Mouse (Mus musculus) cerebellum, postnatal 10 days (tissue): ENCODE measurements around the gene Taf11.

Source experiments
- DNase-seq, 2 experiments: peaks; one replicate each; pipeline ENCODE4 v3.0.0; 2021; ENCODE audit warnings: mixed read lengths in 2 of 2

The Taf11 gene

GRCm38 (mm10) chr17:27920676-27921075 lies 11.0 kb upstream of the Taf11 start:
- peak; percentile 44 to 66 for DNase-seq

- DNase-seq: no peak
Observed at GRCm38 (mm10) chr17:27916366-27916765, 6.7 kb upstream of the Taf11 start.

GRCm38 (mm10) chr17:27914742-27915141 lies 5.1 kb upstream of the Taf11 start:
- DNase-seq: no peak

GRCm38 (mm10) chr17:27911371-27911770 lies 1.7 kb upstream of the Taf11 start:
- DNase-seq: no peak

GRCm38 (mm10) chr17:27908888-27909621 lies 589 bp downstream of the Taf11 start, which contains the start of gene Anks1:
Anks1 (plus strand) TSS chr17:27909306.
- peak; percentile 96 to 97 for DNase-seq

- DNase-seq: peak in 1 of 2 experiments; percentile 22
Observed at GRCm38 (mm10) chr17:27908206-27908887, 1.3 kb downstream of the Taf11 start.

GRCm38 (mm10) chr17:27907512-27908205 lies 2.0 kb downstream of the Taf11 start:
- peak; percentile 97 for DNase-seq

GRCm38 (mm10) chr17:27886499-27887210 lies 23.0 kb downstream of the Taf11 start:
- DNase-seq: peak; percentile 54 to 66

GRCm38 (mm10) chr17:27883994-27884393 lies 25.6 kb downstream of the Taf11 start:
- no peak for DNase-seq

- no peak for DNase-seq
Observed at GRCm38 (mm10) chr17:27883129-27883528, 26.5 kb downstream of the Taf11 start.

GRCm38 (mm10) chr17:27881518-27881917 lies 28.1 kb downstream of the Taf11 start:
- peak; percentile 51 to 60 for DNase-seq

- no peak for DNase-seq
Observed at GRCm38 (mm10) chr17:27874510-27874909, 35.1 kb downstream of the Taf11 start.

GRCm38 (mm10) chr17:27873583-27873982 lies 36.1 kb downstream of the Taf11 start:
- DNase-seq: no peak

GRCm38 (mm10) chr17:27871851-27872250 lies 37.8 kb downstream of the Taf11 start:
- DNase-seq: peak; percentile 63 to 65

GRCm38 (mm10) chr17:27866737-27867136 lies 42.9 kb downstream of the Taf11 start:
- DNase-seq: no peak

GRCm38 (mm10) chr17:27865461-27865860 lies 44.2 kb downstream of the Taf11 start:
- DNase-seq: no peak

- DNase-seq: no peak
Observed at GRCm38 (mm10) chr17:27859131-27859530, 50.5 kb downstream of the Taf11 start.

GRCm38 (mm10) chr17:27857649-27858475 lies 51.8 kb downstream of the Taf11 start:
- no peak for DNase-seq

GRCm38 (mm10) chr17:27856798-27857648 lies 52.6 kb downstream of the Taf11 start:
- DNase-seq: peak; percentile 64 to 70

- DNase-seq: peak; percentile 93 to 95
Observed at GRCm38 (mm10) chr17:27856265-27856797, 53.3 kb downstream of the Taf11 start, which contains the start of gene Uhrf1bp1. Uhrf1bp1 (plus strand) TSS chr17:27856441.
